Mouse (Mus musculus): ENCODE measurements around the gene Trim28.
"Not testable (repeated sequence)": the region's sequence is repeated elsewhere in the genome, so short reads cannot be mapped to it uniquely, and the experiment has no call there.

Trim28 gene

DNA sequence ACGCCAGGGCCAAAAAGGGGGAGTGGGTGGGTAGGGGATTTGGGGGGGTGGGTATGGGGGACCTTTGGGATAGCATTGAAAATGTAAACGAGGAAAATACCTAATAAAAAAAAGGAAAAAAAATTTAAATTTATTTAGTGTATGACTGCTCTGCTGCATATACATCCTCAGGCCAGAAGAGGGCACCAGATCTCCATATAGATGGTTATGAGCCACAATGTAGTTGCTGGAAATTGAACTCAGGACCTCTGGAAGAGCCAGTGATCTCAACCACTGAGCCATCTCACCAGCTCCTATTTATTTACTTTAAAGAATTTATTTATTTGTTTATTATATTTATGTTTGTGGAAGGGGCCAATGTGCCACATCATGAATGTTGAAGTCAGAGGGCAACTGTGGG is 64.5 kb downstream of the Trim28 start:
- DNase-seq (ENCODE audit: low spot score in 2 of 2) = not testable (repeated sequence)

DNA sequence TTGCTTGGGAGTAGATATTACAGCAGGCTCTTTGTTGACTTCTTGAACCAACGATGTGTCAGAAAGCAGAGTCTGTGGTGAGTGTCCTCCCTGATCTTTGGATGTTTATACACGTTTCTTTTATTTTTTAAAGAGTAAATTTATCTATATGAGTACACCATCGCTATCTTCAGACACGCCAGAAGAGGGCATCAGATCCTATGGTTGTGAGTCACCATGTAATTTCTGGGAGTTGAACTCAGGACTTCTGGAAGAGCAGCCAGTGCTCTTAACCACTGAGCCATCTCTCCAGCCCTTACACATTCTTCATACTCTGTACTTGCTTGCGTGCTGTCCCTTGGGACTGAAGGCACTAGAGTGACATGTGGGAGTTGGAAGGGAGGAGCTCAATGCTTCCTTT is 73.4 kb downstream of the Trim28 start:
- no peak for DNase-seq (ENCODE audit: low spot score in 2 of 2)
